Mouse (Mus musculus) gastrocnemius, postnatal 36 days (tissue): Measurements from ENCODE around the gene Phrf1. TPM values are rescaled to one million over a fixed set of nuclear protein-coding genes. Genes with fewer than 3 reads are reported as not detected.

Source experiments
- DNase-seq, 2 experiments: peaks; one replicate each; pipeline ENCODE4 v3.0.0; 2022
- intact Hi-C: fragments of 180-260 bp; cut with DNase I; formaldehyde crosslinking; loops from one replicate; pipeline ENCODE4 v1.15.1; 2025
- total RNA-seq, 2 experiments: library from RNA; stranded (reverse); gene quantifications; 2 replicates each; pipeline ENCODE4 v1.2.3; 2021

The Phrf1 gene
- total RNA-seq, 2 experiments from 2014 or later, result 19.2 to 20.6 TPM

DNA sequence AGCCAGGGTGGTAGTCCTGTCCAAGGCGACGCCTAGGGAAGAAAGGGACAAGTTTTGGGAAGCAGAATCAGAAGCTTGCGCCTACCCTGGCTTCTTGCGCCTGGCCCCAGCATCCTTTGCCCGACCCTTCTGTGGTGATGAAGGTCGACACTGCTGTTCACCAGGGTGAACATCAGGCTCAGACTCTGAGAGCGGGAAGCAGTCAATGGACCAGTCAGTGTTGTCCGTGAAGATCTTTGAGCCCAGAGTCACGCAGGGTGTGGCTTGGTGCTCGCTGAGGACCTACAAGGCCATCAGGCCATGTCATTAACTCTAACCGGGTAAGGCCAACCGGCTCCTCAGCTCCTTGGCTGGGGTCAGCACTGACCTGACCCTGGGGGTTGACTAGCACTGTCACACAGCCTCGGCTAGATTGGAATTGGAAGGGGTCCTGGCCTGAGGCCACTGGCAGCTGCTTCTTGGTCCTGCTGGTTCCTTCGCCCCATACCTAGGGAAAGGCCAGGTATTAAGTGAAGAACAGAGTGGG, 17.9 kb upstream of the Phrf1 start:
- no peak for DNase-seq
- intact Hi-C loops, result no loop called here

GRCm38 (mm10) chr7:141213133-141213532, 15.5 kb upstream of the Phrf1 start:
- intact Hi-C loops, result no loop called here
- no peak for DNase-seq

- intact Hi-C loops, result no loop called here
- no peak for DNase-seq
Measured at GRCm38 (mm10) chr7:141213605-141214235, 14.9 kb upstream of the Phrf1 start, which contains the start of gene Lmntd2. Lmntd2 (minus strand) TSS chr7:141214080.

DNA sequence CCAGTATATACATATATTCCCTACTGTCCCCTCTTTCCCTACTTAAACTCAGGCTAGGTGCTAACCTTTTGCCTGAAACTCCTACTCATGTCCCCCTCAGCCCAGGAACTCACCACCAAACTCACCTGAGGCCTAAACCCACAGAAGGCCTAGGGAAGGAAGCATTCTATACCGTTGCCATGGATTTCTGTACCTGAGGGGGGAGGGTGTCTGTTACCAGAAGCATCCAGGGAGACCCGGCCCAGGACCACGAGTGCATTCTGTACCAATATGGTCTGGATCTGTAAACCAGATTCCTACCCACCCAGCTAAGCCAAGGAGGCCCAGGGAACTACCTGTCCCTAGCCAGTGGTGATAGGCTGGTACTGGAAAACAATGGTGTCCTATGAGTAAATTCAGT, 14.3 kb upstream of the Phrf1 start:
- intact Hi-C loops, result no loop called here

DNA sequence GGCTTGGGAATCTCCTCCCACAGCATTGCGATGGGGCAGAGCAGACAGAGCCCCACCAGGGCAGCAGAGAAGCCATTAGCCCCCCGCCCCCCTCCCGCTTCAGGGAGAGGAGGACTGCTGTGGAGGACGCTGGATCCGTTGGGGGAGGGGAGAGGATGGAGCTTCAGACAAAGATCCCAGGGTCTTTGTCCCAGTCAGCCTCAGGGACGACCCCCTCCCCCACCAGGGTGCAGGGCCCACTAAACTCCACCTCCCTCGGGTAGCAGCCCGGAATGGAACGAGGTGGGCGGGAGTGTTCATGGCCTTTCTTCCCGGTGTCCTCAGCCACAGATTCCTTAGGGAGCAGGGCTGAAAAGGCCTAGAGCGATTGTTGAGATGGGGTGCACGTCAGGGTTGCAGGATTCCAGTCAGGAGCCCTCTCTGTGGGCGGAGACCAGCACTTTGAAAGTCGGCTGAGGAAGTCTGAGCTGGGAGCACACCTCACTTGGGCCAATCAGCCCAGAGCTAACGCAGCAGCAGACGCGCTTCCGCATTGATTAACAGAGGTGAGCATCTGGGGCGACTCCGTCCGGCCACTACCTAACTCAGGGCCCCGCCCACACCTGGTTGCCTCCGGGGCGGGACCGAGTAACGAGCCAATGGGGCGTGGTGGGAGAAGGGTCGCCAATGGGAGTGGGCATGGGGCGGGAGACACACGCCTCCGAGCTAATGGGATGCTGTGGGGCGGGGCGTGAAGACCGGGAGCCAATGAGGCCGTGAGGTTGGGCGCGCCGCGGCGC, 13.3 kb upstream of the Phrf1 start, which contains the start of gene Rassf7:
Rassf7 (plus strand) TSS at position 760 of the 779 bp plus-strand sequence.
- intact Hi-C loops, result no loop called here
- DNase-seq, result peak; percentile 71 to 76

More for the DNA sequence above, 14.3 kb upstream of the Phrf1 start:
- no peak for DNase-seq

- DNase-seq, result peak in 1 of 2 experiments; percentile 19
- intact Hi-C loops, result no loop called here
Measured at GRCm38 (mm10) chr7:141215880-141216733, 12.5 kb upstream of the Phrf1 start.

GRCm38 (mm10) chr7:141216894-141217293, 11.7 kb upstream of the Phrf1 start:
- no peak for DNase-seq
- intact Hi-C loops, result no loop called here

GRCm38 (mm10) chr7:141217343-141218013, 11.1 kb upstream of the Phrf1 start:
- intact Hi-C loops, result no loop called here
- DNase-seq, result peak in 1 of 2 experiments; percentile 12

- intact Hi-C loops, result no loop called here
- no peak for DNase-seq
Measured at GRCm38 (mm10) chr7:141218141-141218540, 10.4 kb upstream of the Phrf1 start.

GRCm38 (mm10) chr7:141218557-141219133, 9.9 kb upstream of the Phrf1 start:
- no peak for DNase-seq
- intact Hi-C loops, result no loop called here

DNA sequence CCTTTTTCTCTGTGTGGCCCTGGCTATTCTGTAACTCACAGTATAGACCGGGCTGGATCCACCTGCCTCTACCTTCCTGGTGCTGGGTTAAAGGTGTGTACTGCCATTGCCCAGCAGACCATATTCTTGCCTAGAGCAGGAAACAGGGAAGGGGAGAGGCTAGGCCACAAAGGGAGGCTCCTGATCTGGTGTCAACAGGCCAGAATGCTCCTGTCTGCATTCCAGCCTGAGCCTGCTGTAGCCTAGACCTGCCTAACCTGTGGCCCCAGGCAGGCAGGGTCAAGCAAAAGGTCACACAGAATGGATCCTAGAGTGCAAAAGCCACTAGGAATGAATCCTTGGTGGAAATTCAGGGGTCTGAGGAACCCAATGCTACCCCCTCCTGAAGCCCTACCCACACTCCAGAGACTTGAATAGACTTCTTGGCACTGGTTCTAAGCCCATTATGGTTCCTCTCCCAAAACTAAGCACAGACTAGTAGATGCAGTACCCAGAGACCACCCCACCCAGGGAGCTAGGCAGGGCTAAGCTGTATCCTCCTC, 9.0 kb upstream of the Phrf1 start:
- intact Hi-C loops, result no loop called here
- DNase-seq, result no peak

DNA sequence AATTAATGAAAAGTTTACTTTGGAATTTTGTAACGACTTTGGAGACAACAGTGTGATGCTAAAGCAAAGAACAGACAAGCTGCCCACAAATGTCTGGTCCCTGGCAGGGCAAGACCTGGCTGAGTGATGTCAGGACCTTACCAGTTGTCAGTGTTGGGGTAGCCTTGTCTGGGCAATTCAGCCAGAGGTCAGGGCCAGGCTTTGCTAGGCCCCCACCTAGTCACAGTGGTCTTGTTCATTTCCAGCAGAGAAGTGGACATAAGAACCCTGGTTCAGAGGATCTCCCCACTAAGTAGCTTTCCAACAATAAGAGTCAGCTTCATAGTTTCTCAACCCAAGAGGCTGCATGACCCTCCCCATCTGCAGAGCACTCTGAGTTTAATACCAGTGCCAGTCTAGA, 8.2 kb upstream of the Phrf1 start:
- intact Hi-C loops, result no loop called here
- DNase-seq, result no peak

DNA sequence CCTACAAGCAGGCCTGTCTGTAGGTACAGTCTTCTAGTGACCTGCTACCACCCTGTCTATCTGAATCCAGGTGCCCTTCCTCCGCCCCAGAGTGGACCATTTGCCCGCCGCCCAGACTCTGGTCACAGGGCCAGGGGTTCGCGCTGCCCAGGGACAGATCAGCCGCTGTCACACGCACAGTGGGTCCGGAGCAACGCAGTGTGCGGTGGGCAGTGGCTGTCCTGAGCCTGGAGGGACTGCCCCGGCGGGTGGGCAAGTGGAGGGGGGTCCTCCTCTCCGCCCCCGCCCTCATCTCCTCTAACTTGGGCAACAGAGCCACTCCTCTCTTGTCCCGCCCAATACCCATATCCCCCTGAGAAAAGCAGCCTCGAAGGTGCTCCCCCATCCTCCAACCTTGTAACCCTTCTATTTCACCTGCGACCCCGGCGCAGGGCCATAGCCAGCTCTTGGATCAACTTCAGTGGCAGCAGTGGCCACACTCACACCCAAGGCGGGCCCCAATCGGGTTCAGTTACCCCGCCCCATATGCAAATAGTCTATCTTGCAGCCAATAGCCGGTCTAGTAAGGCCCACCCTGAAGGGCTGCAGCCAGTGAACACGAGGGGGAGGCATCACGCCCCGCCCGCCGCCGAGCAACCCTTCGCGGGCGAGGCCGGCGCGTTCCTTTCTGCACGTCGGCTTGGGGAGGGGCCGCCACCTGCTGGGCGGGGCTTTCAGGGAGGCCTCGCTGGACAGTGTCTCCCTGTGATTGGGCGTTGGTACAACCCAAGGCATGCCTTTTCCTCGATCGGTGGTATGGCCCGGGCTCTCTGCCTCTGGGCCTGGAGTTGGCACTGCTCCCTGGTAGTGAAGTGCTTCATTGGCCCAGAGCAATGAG, 7.1 kb upstream of the Phrf1 start:
- peak; percentile 89 to 93 for DNase-seq
- intact Hi-C loops, result no loop called here

GRCm38 (mm10) chr7:141222126-141222467, 6.5 kb upstream of the Phrf1 start:
- intact Hi-C loops, result no loop called here

GRCm38 (mm10) chr7:141222696-141223215, 5.8 kb upstream of the Phrf1 start:
- no peak for DNase-seq
- intact Hi-C loops, result no loop called here

More at GRCm38 (mm10) chr7:141222126-141222467, 6.5 kb upstream of the Phrf1 start:
- no peak for DNase-seq

DNA sequence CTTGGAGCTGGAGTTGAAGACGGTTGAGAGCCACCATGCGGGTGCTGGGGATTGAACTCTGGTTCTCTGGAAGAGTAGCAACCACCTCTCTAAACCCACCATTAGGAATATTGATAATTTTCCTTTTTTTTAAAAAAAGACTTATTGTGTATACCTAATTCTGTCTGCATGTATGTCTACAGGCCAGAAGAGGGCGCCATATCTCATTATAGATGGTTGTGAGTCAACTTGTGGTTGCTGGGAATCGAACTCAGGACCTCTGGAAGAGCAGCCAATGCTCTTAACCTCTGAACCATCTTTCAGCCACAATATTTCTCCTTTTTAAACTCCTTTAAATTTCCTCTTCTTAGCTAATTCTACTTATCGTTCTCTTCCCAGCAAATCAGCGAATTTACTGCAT, 2.0 kb upstream of the Phrf1 start:
- no peak for DNase-seq
- intact Hi-C loops, result no loop called here

DNA sequence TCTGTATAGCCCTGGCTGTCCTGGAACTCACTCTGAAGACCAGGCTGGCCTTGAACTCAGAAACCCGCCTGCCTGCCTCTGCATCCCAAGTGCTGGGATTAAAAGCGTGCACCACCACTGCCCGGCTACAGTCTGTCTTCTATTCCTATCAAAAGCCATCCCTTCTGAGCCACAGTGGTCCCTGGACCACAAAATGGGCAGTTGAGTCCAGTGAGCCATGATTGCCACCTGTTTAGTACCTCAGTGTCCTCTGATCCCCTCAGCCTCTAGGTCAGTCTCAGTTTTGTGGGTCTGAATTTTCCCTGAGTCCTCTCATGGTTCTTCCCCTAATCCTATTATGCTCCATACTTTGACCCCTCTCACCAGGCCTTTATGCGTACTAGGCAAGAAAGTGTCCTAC, 788 bp upstream of the Phrf1 start:
- DNase-seq, result no peak
- intact Hi-C loops, result no loop called here

GRCm38 (mm10) chr7:141229702-141230101, 1.1 kb downstream of the Phrf1 start:
- no peak for DNase-seq
- intact Hi-C loops, result no loop called here
